Mouse (Mus musculus): ENCODE measurements at regions not wholly inside any gene's neighbourhood (a gene's known extent, or its start where the extent isn't known, plus 50 kb on each side); places are given as distances from the start of the nearest gene placed in this dataset.
A peak's percentile ranks its signal among the peaks of the same experiment; 100 is the strongest.

DNA sequence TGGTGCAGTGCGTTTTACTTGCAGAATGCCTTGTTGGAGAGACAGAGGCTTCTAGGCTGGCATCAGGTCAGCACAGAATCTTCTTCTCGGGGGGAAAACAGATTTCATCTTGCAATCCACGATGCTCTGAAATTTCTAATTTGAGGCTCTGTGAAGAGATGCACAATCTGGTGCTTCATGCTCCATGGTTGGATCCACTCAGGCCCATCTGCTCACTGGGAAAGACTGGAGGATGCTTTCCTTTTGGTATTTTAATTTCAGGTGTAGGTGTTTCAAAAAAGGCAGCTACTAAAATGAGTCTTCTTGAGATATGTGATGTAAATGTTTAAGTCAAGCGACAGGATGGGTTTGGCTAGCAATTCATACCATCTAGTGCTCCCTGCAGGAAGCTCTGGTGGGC, 938.1 kb downstream of the Slc4a3 start:
- ATAC-seq = no peak
- no peaks in the 10 kb centered on the region for H3K9me3 ChIP-seq (ENCODE audit: low read length)
- no peak for TF ChIP-seq CTCF (IDR thresholded peaks at IDR 0.05; ENCODE audit: low read depth)
- no peak overlapping the region for H3K4me2 ChIP-seq (ENCODE audit: low read depth, low read length)
- H3K27me3 ChIP-seq (ENCODE audit: insufficient read depth, low read length) = no peaks in the 10 kb centered on the region
- H3K4me1 ChIP-seq (ENCODE audit: insufficient read depth, low read length) = no peaks in the 10 kb centered on the region
- WGBS = 83% methylated on average over 4 of the region's 4 CpGs
- DNase-seq (ENCODE audit: low spot score) = no peak
- no peaks in the 10 kb centered on the region for H3K36me3 ChIP-seq (ENCODE audit: insufficient read depth, low read length)
- no peak overlapping the region for H3K4me3 ChIP-seq (ENCODE audit: low read length)
- no peak overlapping the region for H3K27ac ChIP-seq
- H3K9ac ChIP-seq (replicated peaks; ENCODE audit: low read length) = no peak overlapping the region

DNA sequence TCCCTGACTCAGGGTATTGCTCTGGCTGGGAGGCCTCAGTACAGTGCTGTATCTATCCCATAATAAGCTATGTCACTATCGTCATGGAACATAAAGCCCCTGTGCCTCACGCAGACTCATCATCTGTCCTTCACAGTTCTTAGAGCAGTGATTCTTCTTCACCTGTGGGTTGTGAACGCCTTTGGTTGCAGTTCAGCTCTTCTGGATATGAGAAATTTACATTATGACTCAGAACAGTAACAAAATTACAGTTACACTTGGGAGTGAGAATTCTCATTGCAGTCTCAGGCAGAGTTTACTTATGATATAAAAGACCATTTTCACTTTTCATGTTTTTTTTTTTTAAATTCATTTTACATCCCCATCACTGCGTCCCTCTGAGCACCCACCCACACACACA, 941.4 kb downstream of the Slc4a3 start:
- Histone ChIP-seq H3K36me3 (ENCODE audit: insufficient read depth, low read length) (no peaks in the 10 kb centered on the region), H3K27me3 (ENCODE audit: insufficient read depth, low read length) (no peaks in the 10 kb centered on the region), H3K9ac (replicated peaks; ENCODE audit: low read length) (no peak overlapping the region), H3K9me3 (ENCODE audit: low read length) (no peaks in the 10 kb centered on the region), H3K4me2 (ENCODE audit: low read depth, low read length) (no peak overlapping the region), H3K27ac (no peak overlapping the region), H3K4me3 (ENCODE audit: low read length) (no peak overlapping the region), H3K4me1 (ENCODE audit: insufficient read depth, low read length) (peaks cover 10% of the 10 kb centered on the region; the same call in 1 of the 2 replicates)
- TF ChIP-seq CTCF (IDR thresholded peaks at IDR 0.05; ENCODE audit: low read depth) = no peak
- DNase-seq (ENCODE audit: low spot score) = no peak
- WGBS = 83% methylated on average over 4 of the region's 4 CpGs
- ATAC-seq = no peak

DNA sequence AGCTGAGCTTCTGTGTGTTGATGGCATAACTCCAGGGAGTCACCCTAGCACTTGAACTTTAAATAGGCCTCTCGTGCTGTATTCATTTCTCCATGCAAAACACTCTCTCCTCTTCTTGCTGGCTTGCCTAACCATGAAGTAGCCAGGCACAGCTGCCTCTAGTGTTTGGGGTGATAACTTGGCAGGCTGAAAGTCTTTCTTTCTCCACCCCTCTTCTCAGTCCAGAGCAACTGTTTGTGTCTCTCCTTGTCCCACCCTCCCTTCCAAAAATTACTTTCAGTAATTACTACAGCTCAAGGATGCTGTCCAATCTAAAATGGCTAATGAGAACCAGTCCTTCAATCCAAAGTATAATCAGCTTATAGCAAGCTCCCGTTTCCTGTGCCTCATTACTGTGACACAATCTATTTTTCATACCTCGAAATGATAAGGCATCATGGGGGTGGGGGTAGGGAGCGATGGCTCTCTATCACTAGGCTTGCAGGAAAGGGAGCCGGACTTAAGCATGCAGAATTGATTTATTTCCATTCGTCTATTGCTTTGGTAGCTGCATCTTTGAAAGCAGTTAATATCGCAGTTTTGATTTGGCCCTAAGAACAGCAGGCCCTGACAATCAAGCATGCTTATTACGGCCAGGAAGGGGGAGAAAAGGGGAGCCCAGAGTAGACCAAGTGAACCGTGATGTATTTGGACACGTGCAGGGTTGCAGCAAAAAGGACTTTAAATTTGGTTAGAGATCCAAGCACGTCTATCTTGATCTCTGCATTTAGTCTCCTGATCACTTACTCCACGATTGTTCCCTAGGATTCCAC, 943.8 kb downstream of the Slc4a3 start:
- Histone ChIP-seq H3K9ac (replicated peaks; ENCODE audit: low read length) (no peak overlapping the region), H3K27me3 (ENCODE audit: insufficient read depth, low read length) (no peaks in the 10 kb centered on the region), H3K4me1 (ENCODE audit: insufficient read depth, low read length) (peaks cover 10% of the 10 kb centered on the region; the same call in 1 of the 2 replicates), H3K4me2 (ENCODE audit: low read depth, low read length) (peak overlapping the region; percentile 5; the same call in 1 of the 2 replicates), H3K27ac (no peak overlapping the region), H3K36me3 (ENCODE audit: insufficient read depth, low read length) (no peaks in the 10 kb centered on the region), H3K9me3 (ENCODE audit: low read length) (no peaks in the 10 kb centered on the region), H3K4me3 (ENCODE audit: low read length) (no peak overlapping the region)
- no peak; the same call in 1 of the 2 replicates for TF ChIP-seq CTCF (IDR thresholded peaks at IDR 0.05; ENCODE audit: low read depth)
- WGBS = 25% methylated on average over 12 of the region's 12 CpGs
- DNase-seq (ENCODE audit: low spot score) (peak; percentile 23), ATAC-seq (no peak)

DNA sequence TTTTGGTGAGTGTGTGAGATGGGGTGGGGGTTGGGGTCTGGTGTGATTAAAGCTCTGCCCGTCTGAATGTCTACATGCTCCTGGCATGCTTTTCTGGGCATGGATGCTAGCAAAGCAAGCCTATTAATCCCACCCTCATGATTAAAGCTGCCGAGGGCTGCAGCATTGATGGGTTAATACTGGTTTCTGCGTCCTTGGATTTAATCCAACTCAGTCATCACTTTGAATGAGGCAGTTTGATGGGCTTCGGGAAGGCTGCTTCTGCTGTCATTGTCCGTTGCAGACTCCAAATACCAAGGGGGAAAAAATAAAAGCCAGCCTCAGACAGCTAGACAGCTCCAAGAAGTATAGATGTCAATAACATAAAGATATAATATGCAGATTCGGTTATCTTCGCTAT, 944.7 kb downstream of the Slc4a3 start:
- H3K4me3 ChIP-seq (ENCODE audit: low read length) = no peak overlapping the region
- H3K4me2 ChIP-seq (ENCODE audit: low read depth, low read length) = peak overlapping the region; percentile 43
- H3K9me3 ChIP-seq (ENCODE audit: low read length) = no peaks in the 10 kb centered on the region
- H3K27ac ChIP-seq = no peak overlapping the region; the same call in 1 of the 2 replicates
- H3K4me1 ChIP-seq (ENCODE audit: insufficient read depth, low read length) = peaks cover 10% of the 10 kb centered on the region; the same call in 1 of the 2 replicates
- no peak overlapping the region for H3K9ac ChIP-seq (replicated peaks; ENCODE audit: low read length)
- ATAC-seq = peak; percentile 66; the same call in 1 of the 2 replicates
- peak; percentile 84 for DNase-seq (ENCODE audit: low spot score)
- WGBS = 16% methylated on average over 7 of the region's 7 CpGs
- H3K27me3 ChIP-seq (ENCODE audit: insufficient read depth, low read length) = no peaks in the 10 kb centered on the region
- TF ChIP-seq CTCF (IDR thresholded peaks at IDR 0.05; ENCODE audit: low read depth) = no peak
- H3K36me3 ChIP-seq (ENCODE audit: insufficient read depth, low read length) = no peaks in the 10 kb centered on the region

DNA sequence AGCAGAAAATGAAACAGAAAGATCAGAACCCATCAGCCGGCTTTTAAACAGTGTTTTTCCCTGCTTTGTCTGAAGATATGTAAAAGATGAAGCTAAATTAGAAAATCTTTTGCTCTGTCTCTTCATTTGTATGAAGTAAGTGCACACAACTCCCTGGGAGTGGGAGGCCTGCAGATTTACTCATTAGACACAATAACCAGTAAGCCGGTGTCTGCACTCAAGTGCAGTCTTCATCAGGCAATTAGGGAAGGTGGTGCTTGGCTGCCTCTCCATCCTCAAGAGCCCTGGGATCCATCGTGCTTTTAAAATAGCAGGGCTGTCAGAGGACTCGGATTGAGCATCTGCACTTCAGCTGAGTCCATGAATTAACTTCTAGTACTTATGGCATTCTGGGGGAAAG, 945.1 kb downstream of the Slc4a3 start:
- peak; percentile 46 for DNase-seq (ENCODE audit: low spot score)

DNA sequence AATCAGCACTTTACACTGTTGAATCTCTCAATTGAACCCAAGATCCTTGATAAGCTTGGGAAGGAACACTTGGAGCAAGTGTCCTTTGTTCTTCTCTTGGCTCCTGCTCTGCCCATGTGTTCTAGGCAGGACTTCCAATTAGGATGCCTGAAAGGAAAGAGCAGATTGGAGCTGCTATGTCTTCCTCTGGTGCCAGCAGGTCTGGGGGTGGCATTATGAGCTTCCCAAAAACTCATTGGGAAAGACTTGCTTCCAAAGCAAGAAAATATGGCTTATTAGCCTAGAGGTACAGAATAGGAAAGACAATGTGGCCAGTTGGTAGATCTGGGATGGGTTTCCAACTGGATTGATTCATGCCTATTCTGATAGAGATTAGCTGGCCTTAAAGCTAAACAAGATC, 959.1 kb downstream of the Slc4a3 start:
- no peaks in the 10 kb centered on the region for H3K36me3 ChIP-seq (ENCODE audit: insufficient read depth, low read length)
- no peak overlapping the region for H3K27ac ChIP-seq
- no peak overlapping the region for H3K4me3 ChIP-seq (ENCODE audit: low read length)
- TF ChIP-seq CTCF (IDR thresholded peaks at IDR 0.05; ENCODE audit: low read depth) = no peak
- H3K4me1 ChIP-seq (ENCODE audit: insufficient read depth, low read length) = no peaks in the 10 kb centered on the region
- DNase-seq (ENCODE audit: low spot score) (no peak), ATAC-seq (no peak)
- H3K9me3 ChIP-seq (ENCODE audit: low read length) = no peaks in the 10 kb centered on the region
- H3K27me3 ChIP-seq (ENCODE audit: insufficient read depth, low read length) = no peaks in the 10 kb centered on the region
- no peak overlapping the region for H3K9ac ChIP-seq (replicated peaks; ENCODE audit: low read length)
- no peak overlapping the region for H3K4me2 ChIP-seq (ENCODE audit: low read depth, low read length)

More for the DNA sequence above, 945.1 kb downstream of the Slc4a3 start:
- Histone ChIP-seq H3K9ac (replicated peaks; ENCODE audit: low read length) (no peak overlapping the region), H3K36me3 (ENCODE audit: insufficient read depth, low read length) (no peaks in the 10 kb centered on the region), H3K27ac (no peak overlapping the region; the same call in 1 of the 2 replicates), H3K4me3 (ENCODE audit: low read length) (no peak overlapping the region), H3K27me3 (ENCODE audit: insufficient read depth, low read length) (no peaks in the 10 kb centered on the region), H3K9me3 (ENCODE audit: low read length) (no peaks in the 10 kb centered on the region), H3K4me2 (ENCODE audit: low read depth, low read length) (peak overlapping the region; percentile 43), H3K4me1 (ENCODE audit: insufficient read depth, low read length) (peaks cover 10% of the 10 kb centered on the region; the same call in 1 of the 2 replicates)
- no peak for ATAC-seq
- 13% methylated on average over 4 of the region's 4 CpGs for WGBS
- TF ChIP-seq CTCF (IDR thresholded peaks at IDR 0.05; ENCODE audit: low read depth) = no peak

DNA sequence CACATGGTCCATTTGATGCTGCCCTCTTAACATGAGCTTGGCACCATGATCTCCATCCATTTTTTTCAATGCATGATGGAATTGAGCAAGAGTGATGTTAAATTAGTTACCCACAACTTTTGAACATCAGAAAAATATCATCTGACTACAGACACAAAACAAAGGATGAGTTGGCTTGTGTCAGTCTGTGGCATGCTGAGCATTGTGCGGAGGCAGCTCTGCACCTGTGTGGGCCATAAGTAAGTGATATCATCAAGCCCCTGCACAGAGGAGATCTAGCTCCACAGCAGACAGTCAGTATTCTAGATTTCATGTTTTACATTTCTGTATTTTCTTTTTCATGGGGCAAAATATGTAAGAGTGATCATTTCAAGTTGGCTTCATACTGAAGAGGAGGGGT, 962.8 kb downstream of the Slc4a3 start:
- no peak overlapping the region for H3K4me3 ChIP-seq (ENCODE audit: low read length)
- no peaks in the 10 kb centered on the region for H3K27me3 ChIP-seq (ENCODE audit: insufficient read depth, low read length)
- no peak overlapping the region for H3K9ac ChIP-seq (replicated peaks; ENCODE audit: low read length)
- DNase-seq (ENCODE audit: low spot score) (no peak), ATAC-seq (no peak)
- WGBS = 88% methylated on average over 1 of the region's 1 CpGs
- no peak overlapping the region for H3K4me2 ChIP-seq (ENCODE audit: low read depth, low read length)
- no peaks in the 10 kb centered on the region for H3K4me1 ChIP-seq (ENCODE audit: insufficient read depth, low read length)
- H3K27ac ChIP-seq = no peak overlapping the region
- H3K36me3 ChIP-seq (ENCODE audit: insufficient read depth, low read length) = no peaks in the 10 kb centered on the region
- H3K9me3 ChIP-seq (ENCODE audit: low read length) = no peaks in the 10 kb centered on the region
- no peak for TF ChIP-seq CTCF (IDR thresholded peaks at IDR 0.05; ENCODE audit: low read depth)
